Mouse (Mus musculus) layer of hippocampus, adult 8-10 months (tissue): ENCODE results near the gene Spata1. TPM values are rescaled to one million over a fixed set of nuclear protein-coding genes. Genes with fewer than 3 reads are reported as not detected.
A peak's percentile ranks its signal among the peaks of the same experiment; 100 is the strongest.
"Not testable (repeated sequence)": the region's sequence is repeated elsewhere in the genome, so short reads cannot be mapped to it uniquely, and the experiment has no call there.

ENCODE experiments used
- DNase-seq, 2 experiments: peaks; one replicate each; pipeline ENCODE4 v3.0.0; 2022; ENCODE audit warnings: low spot score in 2 of 2
- total RNA-seq, 4 experiments: library from RNA; stranded (reverse); gene quantifications; 2 replicates each; pipeline ENCODE4 v1.2.4; 2022

The Spata1 gene
- total RNA-seq, 4 experiments from 2014 or later: 2.4 to 4.3 (median 2.6) TPM

GRCm38 (mm10) chr3:146451375-146451774 lies 48.2 kb downstream of the Spata1 start:
- no peak for DNase-seq

- DNase-seq: peak; percentile 87 to 89
These were observed 49.1 kb downstream of the Spata1 start for GRCm38 (mm10) chr3:146450371-146450841.

DNA sequence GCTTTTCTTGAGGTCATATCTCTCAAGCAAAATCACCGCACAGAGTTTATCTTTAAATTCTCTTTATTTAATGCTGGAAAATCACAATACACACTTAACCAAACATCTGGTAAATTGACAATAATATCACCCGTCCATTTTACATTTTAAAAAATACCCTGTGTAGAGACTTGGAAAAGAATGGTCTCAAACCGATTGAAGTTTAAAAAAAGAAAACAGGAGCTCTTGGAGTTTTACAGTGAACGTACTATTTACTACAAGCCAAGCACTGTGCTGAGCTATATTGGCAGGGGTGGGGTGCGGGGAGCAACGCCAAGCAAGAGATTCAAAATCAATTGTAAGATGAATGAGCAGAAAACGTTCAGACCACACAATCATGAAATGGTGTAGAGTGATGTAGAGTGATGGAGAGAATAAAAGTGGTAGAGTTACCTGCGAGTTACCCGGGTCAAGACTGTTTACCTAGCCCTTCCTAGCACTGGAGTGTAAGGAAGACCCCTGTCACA lies 49.8 kb downstream of the Spata1 start, which contains the start of gene Ctbs:
Gene Ctbs, plus strand, starts transcription at position 51 of the 506 bp plus-strand sequence.
- DNase-seq: no peak

DNA sequence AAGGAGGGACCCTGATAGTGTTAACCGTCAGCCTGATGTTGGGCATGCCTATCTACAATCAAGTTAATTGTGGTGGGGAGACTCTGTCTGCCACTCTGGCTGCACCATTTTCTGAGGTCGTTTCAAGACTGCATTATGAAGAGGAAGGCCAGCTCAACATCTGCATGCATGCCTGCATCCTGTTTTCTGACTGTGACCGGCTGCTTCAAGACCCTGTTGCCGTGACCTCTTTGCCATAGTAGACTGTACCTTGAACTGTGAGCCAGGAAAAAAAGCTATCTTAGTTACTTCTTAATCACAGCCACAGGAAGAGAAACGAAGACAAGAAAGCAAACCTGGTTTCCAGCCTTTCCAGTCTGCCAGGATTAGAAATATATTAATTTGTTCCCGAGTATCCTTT lies 50.6 kb downstream of the Spata1 start:
- DNase-seq: no peak

- no peak for DNase-seq
These were observed 51.2 kb downstream of the Spata1 start for GRCm38 (mm10) chr3:146448372-146448771.

DNA sequence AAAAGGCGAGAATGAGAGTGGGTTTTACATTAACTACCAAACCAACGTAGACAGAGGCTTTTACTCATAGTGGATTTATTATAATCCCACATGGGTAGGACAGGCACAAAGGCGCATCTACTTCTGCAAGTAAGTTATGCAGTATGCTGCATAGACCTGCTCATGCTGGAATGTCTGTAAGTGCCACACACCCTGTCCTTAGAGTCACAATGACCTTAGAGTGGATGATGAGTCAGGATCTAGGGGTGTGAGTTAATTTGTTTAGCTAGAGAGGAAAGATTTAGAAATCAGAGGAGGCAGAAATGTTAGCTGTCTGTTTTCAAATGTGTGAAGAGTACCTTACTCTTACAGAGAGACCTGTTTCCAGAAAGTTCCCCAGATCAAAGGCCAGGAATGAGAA lies 52.0 kb downstream of the Spata1 start:
- DNase-seq: no peak

DNA sequence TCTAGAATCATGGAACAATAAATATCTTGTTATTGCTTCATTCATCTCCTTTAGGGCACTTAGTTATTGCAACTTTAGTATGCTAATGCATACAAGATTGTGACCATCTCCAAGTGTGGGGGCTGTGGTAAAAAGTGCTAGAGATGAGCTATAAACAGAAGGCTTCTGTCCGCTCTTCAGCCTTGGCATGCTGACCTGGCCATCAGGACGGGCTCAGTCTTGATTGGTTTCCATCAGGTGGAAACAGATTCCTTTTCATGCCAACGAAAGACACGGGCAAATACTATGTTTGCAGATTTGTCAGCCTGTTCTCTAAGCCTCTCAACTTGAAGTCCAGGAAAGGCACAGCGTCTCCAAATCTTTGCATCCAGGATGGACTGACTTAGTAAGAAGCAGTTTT lies 52.4 kb downstream of the Spata1 start:
- no peak for DNase-seq

DNA sequence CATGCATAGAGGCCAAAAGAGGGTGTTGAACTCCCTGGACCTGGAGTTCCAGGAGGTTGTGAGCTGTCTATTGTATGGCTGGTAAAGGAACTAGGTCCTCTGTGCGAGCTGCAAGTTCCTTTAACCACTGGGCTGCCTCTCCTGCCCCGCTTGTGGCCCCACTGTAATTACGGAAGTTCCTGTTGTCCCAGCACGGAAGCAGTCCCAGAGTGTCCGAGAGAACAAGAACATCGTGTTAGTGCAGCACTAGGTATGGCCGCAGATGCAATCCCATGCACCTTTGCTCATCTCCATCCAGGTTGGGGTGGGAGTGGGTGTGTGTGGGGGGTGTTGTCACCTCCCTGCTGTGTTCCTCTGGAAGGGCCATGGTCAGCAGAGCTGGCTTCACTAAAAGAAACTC lies 54.7 kb downstream of the Spata1 start:
- no peak for DNase-seq

GRCm38 (mm10) chr3:146443380-146443779 lies 56.2 kb downstream of the Spata1 start:
- no peak for DNase-seq

GRCm38 (mm10) chr3:146442936-146443335 lies 56.6 kb downstream of the Spata1 start:
- DNase-seq: no peak

DNA sequence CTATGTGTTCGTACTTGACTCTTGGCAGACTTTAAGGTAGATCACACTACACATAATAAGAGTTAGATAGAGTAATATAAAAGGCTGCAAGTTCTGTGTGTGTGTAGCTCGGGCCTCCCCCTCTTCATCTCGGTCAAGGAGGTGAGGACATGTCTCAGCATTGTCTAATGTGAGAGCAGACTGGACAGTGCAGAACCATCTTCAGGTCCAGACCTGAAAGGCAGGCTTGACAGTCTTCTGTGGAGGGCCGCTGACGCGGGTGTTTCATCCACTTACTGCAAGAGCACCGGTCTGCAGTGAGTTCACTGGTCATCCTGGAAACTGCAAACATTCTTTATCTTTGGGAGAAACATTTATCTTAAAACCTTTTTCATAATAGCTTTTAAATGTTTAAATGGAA lies 57.1 kb downstream of the Spata1 start:
- no peak for DNase-seq

- no peak for DNase-seq
These were observed 59.1 kb downstream of the Spata1 start for GRCm38 (mm10) chr3:146440422-146440821.

DNA sequence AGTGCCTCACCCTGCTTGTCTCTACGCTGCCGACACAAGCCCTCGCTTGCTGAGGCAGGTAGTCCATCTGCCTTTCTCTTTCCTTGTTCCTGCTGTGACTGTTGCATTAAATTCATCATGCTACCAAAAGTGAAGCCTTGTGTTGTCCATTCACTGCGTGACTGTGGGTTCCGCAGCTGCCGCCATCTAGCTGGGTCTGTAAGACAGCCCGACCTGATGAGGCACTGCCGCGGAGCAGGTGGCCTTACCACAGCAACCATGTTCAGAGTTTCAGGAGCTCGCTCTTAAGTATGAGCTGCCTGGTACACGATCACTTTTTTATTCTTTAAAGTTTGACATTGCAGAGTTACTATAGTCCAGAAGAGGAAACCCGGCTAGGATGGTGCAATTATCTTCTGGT lies 59.5 kb downstream of the Spata1 start:
- DNase-seq: no peak

GRCm38 (mm10) chr3:146436114-146436513 lies 63.4 kb downstream of the Spata1 start:
- DNase-seq: no peak

DNA sequence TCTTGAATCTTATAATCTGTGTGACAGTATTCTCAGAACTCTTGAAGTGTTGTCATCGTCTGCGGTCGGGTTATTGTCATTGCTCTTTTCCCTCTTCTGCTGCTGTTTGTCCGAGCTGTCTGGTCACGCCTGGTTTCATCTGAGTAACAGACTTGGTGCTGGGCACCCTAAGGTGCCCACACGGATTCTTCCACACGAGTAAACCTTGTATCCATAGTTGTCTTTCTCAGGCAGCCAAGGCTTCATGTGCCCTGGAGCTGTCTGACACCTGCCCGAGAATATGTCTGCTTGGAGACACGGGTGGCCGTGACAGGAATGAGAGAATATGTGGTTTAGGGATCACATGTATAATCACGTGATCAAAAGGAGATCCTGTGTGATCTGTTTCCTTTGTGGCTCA lies 64.0 kb downstream of the Spata1 start:
- DNase-seq: no peak

DNA sequence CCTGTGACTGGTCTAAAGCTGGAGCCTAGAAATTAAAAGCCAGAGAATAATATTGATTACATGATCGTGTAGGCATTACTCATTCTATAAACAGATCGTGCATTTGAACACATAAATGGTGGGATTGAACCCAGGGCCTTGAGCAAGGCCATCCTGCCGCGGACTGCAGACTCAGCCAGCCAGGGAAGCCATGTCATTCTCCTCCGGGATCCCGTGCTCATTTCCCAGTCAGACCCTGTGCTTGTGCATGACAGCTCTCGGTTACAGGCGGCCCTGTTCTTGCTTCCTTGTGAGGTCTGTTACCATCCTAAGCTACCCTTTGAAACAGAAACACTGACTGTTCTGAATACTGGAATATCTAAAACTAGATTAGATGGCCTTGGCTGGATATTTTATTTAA lies 64.9 kb downstream of the Spata1 start:
- DNase-seq: no peak

DNA sequence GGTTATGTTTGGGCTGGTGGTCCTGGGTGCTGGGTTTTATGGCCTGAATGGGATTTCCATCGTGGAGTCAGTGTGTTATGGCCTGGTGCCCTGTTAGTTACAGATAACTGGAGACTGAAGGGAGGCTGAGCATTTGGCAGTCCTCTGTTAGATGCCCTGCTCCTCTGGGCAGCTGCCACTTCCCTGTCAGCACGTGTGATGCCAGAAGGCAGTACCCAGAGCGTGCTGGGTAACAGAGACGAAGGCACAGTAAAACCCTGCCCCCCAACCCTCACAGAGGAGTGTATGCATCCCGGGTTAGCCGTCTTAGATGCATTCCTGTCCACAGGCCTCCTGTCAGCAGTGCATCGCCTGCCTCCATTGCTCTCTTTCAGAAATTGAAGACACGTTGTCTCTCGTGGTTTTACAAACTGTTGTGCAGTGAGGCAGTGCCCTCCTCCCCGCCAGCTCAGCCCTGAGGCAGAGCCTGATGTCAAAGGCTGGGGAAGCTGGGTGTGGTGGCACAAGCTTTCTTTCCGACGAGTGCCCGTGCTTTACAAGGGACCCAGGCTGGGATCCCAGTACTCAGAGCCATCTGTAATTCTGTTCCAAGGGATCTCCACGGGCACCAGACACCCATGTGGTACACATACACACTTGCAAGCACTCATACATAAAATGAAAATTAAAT lies 65.7 kb downstream of the Spata1 start:
- no peak for DNase-seq

- not testable (repeated sequence) for DNase-seq
These were observed 66.5 kb downstream of the Spata1 start for GRCm38 (mm10) chr3:146433063-146433462.

- DNase-seq: no peak
These were observed 73.1 kb downstream of the Spata1 start for GRCm38 (mm10) chr3:146426489-146426888.

GRCm38 (mm10) chr3:146425902-146426301 lies 73.7 kb downstream of the Spata1 start:
- DNase-seq: no peak

- no peak for DNase-seq
These were observed 75.2 kb downstream of the Spata1 start for GRCm38 (mm10) chr3:146424306-146424900.

- DNase-seq: no peak
These were observed 75.8 kb downstream of the Spata1 start for GRCm38 (mm10) chr3:146423710-146424109.

DNA sequence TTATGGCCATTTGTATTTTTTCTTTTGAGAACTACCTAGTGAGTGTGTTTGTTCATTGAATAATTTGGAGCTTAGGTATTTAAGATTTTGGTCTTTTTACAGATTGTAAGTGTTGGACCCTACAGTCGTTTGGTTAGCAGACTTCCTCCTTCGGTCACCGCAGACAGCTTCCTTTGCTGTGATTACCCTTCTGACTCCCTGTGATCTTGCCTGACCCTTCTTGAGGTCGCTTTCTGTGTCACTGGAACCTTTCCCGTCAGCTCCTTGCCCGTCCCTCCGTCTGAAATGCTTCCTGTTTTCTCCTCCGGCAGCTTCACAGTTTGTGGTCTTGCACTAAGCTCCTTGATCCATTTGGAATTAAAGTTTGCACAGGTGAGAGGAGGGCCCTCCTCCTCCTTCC lies 77.8 kb downstream of the Spata1 start:
- no peak for DNase-seq
